ENCODE assay signal across 8 mouse cellular contexts in genomic region chr13:92733252-92733651, GRCm38 (mm10).
DNase-seq lines count a peak whose midpoint lies in the region; ATAC-seq and TF ChIP-seq lines count a peak whose summit lies in the region.

No protein-coding gene starts in this region.

- no peaks in the 10 kb centered on the region for H3K36me3 ChIP-seq in forebrain, embryonic 12.5 days (replicated peaks)
- no peaks in the 10 kb centered on the region for H3K36me3 ChIP-seq in intestine, embryonic 16.5 days (ENCODE audit: control insufficient read depth, insufficient read depth, low read length)

- H3K9ac ChIP-seq in forebrain, embryonic 12.5 days = no peak overlapping the region
- H3K9ac ChIP-seq in intestine, embryonic 16.5 days (ENCODE audit: low read depth, low read length) = no peak overlapping the region

- peak overlapping the region; percentile 42; the same call in 1 of the 2 replicates for H3K27ac ChIP-seq in forebrain, embryonic 12.5 days
- no peak overlapping the region for H3K27ac ChIP-seq in intestine, embryonic 16.5 days (ENCODE audit: low read length)

- no peak overlapping the region for H3K4me3 ChIP-seq in forebrain, embryonic 12.5 days (replicated peaks)
- H3K4me3 ChIP-seq in intestine, embryonic 16.5 days (ENCODE audit: low read length) = no peak overlapping the region

- peak; percentile 35 for DNase-seq in urinary bladder, adult 2 months (ENCODE audit: low spot score)
- no peak for DNase-seq in urinary bladder, postnatal 10 days (ENCODE audit: low spot score)
- DNase-seq in brain, embryonic 14.5 days (ENCODE audit: low read depth) = peak; percentile 83
- DNase-seq in lung, adult 18-20 months = peak; percentile 47 to 52
- DNase-seq in urinary bladder, postnatal 36 days (ENCODE audit: low spot score in 2 of 2) = peak; percentile 22 to 39

- WGBS in forebrain, embryonic 12.5 days = 45% methylated on average over 9 of the region's 9 CpGs
- WGBS in intestine, embryonic 16.5 days = 47% methylated on average over 9 of the region's 9 CpGs

- no peaks in the 10 kb centered on the region for H3K9me3 ChIP-seq in forebrain, embryonic 12.5 days
- no peaks in the 10 kb centered on the region for H3K9me3 ChIP-seq in intestine, embryonic 16.5 days (ENCODE audit: control insufficient read depth, low read length)

- no peak for TF ChIP-seq POLR2A in brain, embryonic 14.5 days (IDR thresholded peaks at IDR 0.05; ENCODE audit: borderline replicate concordance, extremely low read depth, insufficient read depth, insufficient read length, poor library complexity, severe bottlenecking)

- H3K27me3 ChIP-seq in forebrain, embryonic 12.5 days = peaks cover 4% of the 10 kb centered on the region; the same call in 1 of the 2 replicates
- H3K27me3 ChIP-seq in intestine, embryonic 16.5 days (replicated peaks; ENCODE audit: control insufficient read depth, insufficient read depth, low read length) = no peaks in the 10 kb centered on the region

- H3K4me1 ChIP-seq in forebrain, embryonic 12.5 days = peaks cover 17% of the 10 kb centered on the region
- H3K4me1 ChIP-seq in intestine, embryonic 16.5 days (ENCODE audit: control insufficient read depth, insufficient read depth, low read length) = no peaks in the 10 kb centered on the region

- peak; percentile 52 for TF ChIP-seq CTCF in brain, embryonic 14.5 days (IDR thresholded peaks at IDR 0.05; ENCODE audit: borderline replicate concordance, extremely low read depth, insufficient read depth, insufficient read length)

- no peak overlapping the region for H3K4me2 ChIP-seq in forebrain, embryonic 12.5 days
- H3K4me2 ChIP-seq in intestine, embryonic 16.5 days (ENCODE audit: low read depth, low read length) = no peak overlapping the region

- ATAC-seq in forebrain, embryonic 12.5 days (ENCODE audit: low FRiP score) = no peak
- peak; percentile 56 for ATAC-seq in intestine, embryonic 16.5 days
- ATAC-seq in neutrophil, adult 5-6 weeks (ENCODE audit: extremely low read depth, insufficient number of reproducible peaks, low FRiP score, poor library complexity, severe bottlenecking) = peak; percentile 57
